Mouse (Mus musculus) embryonic fibroblast, embryonic 13.5 days (primary cell): ENCODE results near the gene Tmem164.

Experiments
- CTCF ChIP-seq: IDR thresholded peaks from 2 replicates; pipeline ENCODE4 v1.5.1; 2011; ENCODE audit warnings: mild to moderate bottlenecking, control low read depth, low read length, moderate library complexity, borderline replicate concordance; ENCODE audit not compliant: insufficient read depth
- POLR2A ChIP-seq: IDR thresholded peaks from 2 replicates; pipeline ENCODE4 v1.6.1; 2011; ENCODE audit warnings: low read depth, mild to moderate bottlenecking, control low read depth, low read length, moderate library complexity

DNA sequence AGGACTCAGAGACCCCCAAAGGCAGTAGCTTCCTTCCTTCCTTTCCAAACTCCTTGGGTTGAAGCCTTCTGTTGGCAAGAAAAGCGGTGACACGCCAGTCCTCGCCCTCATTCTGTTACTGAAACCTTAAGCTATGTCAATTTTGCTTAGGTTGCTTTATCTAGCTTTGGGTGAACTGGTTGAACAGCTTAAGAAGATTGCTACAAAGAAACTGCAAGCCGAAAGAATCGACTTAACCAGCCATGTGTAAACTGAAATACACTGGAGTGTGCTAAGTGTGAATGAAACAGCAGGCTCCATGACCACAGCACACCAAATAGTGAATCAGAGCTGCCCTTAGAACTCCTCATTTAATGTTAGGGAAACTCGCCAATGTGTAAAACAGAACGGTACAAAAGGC lies 204.8 kb downstream of the Tmem164 start:
- no peak for TF ChIP-seq CTCF
- no peak for TF ChIP-seq POLR2A
